Mouse (Mus musculus) left cerebral cortex, postnatal 14 days (tissue): ENCODE measurements at regions not wholly inside any gene's neighbourhood (a gene's known extent, or its start where the extent isn't known, plus 50 kb on each side); places are given as distances from the start of the nearest gene placed in this dataset.

Source experiments
- DNase-seq, 2 experiments: peaks; one replicate each; pipeline ENCODE4 v3.0.0; 2021 to 2022; ENCODE audit warnings: low spot score in 2 of 2, mixed read lengths in 1 of 2
- intact Hi-C: fragments of 180-260 bp; cut with DNase I; formaldehyde crosslinking; loops from one replicate; pipeline ENCODE4 v1.15.1; 2025

DNA sequence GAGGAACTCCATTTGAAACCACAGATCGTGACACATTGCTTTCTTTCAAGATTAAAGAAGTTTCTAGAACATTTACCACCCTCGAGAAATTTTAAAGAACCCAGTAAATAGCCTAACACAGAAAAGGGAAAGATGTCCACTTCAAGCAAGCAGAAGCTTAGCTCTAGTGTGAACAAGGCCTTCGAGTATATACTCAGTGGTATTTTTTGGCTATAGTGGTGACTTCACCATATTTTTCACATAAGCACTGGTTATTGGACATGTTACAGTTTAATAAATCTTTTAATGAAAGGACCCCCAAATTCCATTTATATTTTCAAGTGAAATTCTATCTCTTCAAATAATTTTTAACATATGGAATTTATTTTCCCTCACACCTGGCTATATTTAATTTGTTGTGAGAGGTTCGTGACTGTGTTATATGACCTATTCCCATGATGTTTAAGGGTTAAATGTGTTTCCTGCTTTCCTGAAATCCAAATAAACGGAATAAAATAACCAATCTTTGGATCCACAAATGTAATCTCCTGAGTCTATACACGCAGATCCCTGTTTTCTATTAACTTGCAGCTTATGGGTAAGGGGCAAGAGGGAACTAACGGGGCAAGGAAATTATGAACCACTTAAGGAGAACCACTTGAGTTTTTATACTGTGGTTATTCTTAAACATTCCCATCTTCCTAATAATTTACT is 60.6 kb upstream of the Tas2r134 start:
- intact Hi-C loops: no loop called here
- no peak for DNase-seq

DNA sequence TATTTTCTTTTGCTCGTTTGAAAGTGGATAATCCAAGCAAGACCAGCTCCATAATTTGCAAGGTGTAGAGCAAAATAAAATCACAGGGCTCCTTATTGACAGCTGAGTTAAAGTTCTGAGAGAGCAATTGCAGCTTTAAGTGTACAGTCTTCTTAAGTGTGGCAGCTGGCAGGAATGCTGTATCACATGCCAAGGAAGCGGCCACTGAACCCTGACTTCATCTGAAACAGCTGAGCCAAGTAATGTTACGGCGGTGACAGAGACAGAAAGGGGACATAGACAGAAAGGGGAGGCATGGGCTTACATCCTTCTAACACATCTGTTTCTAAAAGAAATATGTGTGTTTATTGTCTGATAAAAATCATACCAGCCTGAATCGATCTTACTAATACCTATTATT is 63.4 kb upstream of the Tas2r134 start:
- no peak for DNase-seq
- intact Hi-C loops: no loop called here

DNA sequence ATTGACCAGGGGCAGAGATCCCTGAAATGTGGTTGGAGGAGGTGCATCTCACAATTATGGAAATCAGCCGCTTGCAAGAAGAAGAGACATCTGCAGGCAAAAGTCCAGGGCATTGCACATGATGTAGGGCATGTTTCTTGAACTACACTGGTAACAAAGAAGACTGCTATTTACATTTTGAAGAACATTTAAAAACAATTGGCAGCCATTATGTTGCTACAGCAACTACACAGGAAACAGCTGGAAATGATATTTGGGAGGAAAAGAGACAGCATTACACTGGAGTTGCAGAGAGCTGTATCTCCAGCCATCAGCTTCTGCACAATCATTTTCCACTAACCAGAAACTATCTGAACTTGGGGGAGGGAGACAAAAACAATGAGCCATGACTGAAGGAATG is 64.1 kb upstream of the Tas2r134 start:
- DNase-seq: no peak
- intact Hi-C loops: no loop called here

DNA sequence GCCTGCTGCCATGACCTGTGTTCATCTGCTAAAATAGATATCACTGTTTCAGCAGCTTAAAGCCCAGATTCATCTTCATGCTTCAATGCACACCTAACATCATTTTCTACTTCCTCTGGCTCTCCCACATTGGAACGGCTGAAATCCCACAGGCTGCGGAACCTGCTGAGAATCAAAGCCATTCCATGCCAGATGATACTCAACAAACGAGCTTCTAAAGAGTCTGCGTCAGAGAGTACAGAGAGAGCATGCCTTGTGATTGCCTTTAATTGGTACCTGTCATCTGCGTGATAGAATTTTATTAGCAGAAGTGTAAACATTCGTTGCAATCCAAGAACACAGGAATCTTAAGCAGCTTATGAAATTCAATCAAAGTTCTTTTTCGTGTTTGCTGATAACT is 76.4 kb upstream of the Tas2r134 start:
- DNase-seq: peak in 1 of 2 experiments; percentile 5
- intact Hi-C loops: no loop called here

DNA sequence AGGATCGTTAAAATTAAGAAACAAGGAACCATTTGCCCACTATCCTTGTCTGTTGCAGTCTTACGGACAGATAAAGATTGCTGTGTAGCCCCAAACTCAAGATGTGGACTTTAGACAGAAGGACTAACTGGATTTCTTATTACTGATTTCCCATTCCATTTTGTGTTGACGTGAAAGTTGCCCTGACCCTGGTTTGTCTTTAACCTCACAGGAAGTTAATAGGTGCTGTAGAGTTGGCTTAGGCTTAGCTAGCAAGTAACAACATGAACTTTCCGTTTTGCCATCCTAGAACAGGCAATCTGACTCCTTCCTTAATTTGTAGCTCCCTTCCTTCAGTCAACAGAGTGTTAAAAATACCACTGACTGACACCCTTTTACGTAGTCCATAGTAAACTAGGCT is 78.2 kb upstream of the Tas2r134 start:
- no peak for DNase-seq
- intact Hi-C loops: no loop called here

DNA sequence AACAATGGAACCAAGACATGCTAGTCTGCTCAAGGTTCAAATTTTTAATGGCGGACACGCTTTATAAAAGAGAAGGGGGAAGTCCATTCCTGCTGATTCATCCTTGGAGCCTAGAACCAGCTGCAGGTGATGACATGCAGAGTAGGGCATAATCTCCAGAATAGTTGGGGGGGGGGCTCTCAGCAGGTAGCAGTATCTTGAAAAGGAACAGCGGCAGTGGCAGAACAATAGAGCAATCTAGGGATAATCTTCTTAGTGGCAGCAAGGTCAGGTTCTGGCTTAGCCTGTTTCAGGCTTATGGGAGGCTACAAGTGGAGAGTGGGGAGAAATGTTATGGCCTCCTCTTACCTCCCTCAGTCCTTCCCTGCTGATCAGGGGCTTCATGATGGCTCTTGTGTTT is 81.1 kb upstream of the Tas2r134 start:
- intact Hi-C loops: no loop called here
- DNase-seq: no peak

DNA sequence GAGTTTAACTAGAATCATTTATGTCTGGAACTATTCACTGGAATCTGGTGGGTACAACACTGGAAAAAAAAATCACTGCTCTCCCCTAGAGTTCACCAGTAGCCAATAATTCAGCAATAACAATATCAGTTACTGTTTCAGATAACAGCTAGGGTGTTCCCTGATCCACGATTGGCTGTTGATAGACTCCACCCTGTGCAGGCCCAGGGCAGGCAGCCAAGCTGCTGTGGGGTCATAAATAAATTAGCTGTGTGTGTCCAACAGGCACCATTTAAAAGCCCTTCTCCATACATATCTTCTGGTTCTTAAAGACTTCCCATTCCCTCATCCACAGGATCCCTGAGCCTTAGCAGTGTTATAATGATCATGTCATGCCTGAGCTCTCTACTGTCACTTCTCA is 83.4 kb upstream of the Tas2r134 start:
- DNase-seq: no peak
- intact Hi-C loops: no loop called here

DNA sequence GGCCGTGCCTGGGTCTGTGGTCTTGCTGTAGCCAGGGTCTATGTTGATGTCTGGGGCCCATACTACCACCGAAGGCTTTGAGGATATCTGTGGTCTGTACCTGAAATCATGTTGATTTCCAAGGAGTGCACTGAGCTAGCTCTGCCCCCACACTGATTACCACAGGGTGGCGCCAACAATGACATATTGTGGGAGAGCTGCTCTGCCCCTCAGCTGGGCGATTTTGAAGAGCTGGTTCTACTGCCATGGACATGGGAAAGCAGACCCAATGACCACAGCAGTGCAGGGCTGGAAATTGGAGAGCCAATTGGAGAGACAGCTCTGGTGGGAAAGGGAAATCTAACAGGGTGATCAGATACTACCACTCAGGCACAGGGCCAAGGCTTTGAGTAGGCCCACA is 85.0 kb upstream of the Tas2r134 start:
- intact Hi-C loops: no loop called here
- DNase-seq: no peak

DNA sequence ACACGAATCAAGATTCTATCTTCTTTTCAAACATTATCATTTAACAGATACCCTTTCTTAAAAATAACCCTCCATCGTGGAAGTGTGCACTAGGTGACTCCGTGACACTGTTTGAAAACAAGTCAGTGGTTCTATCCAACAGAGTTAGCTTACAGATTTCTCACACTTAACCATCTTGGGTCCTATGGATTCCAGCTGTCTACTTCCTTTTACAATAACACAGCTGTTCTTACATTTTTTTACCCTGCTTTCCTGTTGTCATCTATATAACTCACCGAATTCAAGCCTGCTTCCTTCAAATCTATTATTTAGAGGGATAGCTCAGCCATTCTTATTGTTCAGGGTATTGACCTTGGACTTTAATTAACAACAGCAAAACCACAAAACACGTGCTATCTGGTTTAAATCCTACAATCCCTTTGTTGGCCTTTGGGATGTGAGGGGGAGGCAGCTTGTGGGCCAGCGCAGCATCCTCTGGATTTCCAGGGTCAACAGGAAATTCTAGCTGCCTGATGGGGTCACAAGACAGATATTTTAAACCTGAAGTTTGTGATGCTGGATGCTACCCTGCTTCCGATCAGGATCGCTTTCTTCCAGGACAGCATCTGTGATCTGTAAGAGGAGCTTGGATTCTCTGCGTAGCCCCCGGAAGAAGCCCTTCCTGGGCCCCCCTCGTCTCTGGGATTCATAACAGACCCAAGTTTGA is 94.4 kb upstream of the Tas2r134 start:
- intact Hi-C loops: no loop called here
- no peak for DNase-seq

DNA sequence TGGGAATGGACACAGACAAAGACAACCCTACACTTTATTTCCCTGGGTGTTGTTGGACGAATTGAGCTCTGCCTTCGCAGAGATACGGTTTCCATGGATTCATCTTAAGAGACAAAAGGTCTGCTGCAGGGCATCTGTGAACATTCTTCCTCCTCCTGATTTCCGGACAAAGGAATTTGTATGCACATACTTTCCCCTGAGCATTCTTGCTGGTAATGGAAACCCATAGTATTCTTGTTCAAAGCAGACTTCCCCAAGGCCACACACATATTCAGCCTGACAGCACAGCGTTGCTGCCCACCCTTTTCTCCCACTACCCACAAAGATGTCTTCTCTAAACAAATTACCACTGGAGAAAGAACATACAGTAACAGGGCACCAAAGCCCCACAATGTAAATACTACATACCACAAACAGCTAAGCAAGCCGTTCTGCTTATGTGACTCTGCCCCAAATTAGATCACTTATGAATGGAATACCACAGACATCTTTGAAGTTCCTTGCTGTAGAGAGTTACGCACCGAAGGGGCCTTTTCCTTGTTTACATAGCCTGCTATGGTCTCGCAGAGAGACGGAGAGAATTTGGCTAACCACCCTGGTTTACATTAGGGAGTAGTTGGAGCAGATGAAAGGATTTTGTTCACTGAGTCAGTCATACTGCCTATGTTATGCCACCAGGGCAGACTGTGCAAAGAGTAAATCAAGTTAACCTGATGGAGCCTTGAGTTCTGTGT is 96.0 kb upstream of the Tas2r134 start:
- intact Hi-C loops: no loop called here
- DNase-seq: no peak

DNA sequence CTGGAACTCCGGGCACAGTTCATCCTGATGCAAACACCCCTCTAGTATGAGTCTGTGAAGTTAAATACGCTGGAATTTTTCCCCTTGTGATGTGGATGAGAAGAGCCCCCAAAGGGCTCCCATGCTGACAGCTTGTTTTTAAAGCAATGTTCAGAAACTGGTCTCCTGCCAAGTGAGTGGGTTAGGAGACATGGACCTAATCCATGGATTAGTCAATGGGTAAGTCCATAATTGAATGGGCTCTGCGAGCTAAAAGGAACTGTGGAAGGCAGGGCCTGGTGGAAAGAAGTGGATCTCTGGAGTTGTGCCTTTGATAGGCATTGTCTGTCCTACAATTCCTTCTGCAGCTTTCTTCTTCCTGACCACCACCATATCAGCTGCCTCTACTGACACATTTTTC is 104.5 kb upstream of the Tas2r134 start:
- intact Hi-C loops: no loop called here
- no peak for DNase-seq

DNA sequence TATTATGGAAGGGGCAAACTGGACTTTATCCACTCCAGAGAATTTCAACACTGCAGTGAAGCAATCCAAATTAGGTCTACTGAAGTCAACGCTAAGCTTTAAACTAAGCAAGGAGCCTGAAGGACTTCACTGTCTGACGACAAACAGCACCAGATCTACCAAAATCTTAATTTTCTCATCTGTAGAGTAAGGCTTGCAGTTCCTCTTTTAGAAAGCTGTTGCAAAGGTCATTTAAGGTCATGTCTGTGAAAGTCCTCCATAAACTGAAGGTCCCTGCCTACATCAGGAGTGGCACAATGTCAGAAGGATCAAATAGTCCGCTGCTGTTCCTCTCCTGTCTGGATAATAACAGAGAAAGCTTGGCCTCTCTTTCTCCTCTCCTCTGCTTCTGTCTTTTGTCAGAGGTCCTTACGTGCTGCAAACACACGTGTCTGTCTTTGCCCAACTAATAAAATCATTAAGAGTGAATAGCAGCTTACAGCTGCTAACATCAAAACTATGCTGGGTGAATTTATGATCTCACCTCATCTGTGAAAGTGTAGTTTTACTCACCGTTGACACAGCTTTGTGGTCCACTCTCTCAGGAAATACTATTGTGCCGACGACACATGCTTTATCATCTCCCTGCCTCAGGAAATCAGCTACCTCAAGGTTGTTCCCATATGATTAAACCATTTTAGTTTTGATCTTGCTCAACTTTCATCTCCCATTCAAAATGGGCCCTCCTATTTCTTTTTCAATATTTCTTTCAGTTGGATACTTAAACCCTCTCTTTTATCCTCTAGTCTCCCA is 117.9 kb upstream of the Tas2r134 start:
- intact Hi-C loops: no loop called here
- no peak for DNase-seq

DNA sequence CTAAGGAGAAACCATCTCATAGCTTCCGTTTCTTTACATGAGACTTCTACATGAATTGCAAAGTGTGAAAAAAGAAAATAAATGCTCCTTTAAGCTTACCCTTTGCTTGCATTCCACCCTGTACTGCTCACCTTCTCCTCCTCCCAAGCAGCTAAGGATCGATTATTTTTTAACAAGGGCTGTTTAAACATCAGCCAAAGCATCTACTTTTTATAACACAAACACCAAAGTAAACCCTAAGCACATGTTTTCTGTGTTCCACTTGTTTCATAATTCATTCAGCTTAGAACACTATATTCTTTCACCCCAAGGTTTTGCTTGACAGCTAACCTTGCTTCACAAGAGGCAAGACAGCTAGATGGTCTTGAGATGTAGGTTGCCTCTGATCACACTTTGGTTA is 129.4 kb upstream of the Tas2r134 start:
- DNase-seq: no peak
- intact Hi-C loops: no loop called here

DNA sequence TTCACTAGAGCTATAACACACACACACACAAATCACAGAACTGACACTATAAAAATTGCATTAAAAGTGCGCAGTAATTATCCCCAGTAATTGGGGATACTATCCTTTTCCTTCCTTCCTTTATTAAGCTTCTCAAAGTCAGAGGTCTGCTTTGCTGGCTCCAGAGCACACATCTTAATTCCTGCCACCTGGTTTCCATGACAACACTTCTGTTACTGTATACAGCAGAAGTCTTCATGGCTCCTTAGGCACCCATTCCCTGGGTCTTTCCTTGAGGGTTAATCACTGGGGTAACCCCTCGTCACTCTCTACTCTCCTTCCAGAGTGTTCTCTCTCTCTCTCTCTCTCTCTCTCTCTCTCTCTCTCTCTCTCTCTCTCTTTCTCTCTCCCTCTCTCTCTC is 153.6 kb upstream of the Tas2r134 start:
- DNase-seq: no peak
- intact Hi-C loops: no loop called here

DNA sequence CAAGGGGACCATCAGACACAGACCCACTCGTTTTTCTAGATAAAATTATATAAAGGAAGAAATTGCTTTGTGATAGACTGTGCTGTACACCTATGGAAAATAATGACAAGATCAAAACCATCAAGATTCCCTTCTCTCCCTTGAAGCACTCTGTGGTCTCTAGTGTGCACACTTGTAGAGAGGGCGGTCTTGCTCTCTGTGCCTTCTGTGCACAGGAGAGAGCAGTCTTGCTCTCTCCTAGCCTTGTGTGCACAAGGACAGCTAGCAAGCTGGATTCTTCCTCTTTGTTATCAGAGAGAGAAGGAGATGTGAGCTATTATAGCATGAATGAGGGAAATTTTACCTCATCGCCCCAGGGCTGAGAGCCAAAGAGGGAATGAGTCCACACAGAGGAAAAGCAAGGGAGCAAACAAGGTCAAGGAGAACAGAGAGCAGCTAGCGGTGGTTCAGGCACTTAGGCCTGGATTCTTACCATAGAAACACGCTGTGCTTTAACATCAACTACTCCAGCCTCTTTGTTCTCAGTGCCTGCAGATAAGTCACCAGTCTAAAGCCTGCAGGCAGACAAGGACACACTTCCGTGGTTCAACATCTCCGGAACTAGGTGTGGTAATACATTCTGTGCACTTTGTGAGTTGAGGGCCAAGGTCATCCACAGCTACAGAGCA is 160.2 kb upstream of the Tas2r134 start:
- intact Hi-C loops: loop anchor here (10.0 kb wide), 1 partner anchor 358 kb away; no protein-coding TSS in a partner anchor
- DNase-seq: no peak

DNA sequence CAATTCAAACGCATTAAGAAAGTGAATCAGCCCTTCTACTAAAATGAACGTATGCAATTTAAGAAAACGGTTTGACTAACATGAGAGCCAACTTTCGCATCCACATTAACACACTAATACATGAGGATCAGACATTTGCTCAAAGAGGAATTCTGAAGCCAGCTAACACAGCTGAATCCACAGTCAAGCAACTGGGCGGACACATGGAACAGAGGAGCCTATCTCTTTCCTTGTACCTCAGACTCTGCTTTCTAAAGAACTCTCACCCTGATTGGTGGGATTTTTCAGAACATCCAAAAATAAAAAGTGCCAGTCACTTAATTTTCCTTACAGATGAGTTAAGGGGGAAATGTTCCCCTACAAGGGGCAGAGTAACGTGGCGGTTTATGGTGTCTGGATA is 161.3 kb upstream of the Tas2r134 start:
- no peak for DNase-seq
- intact Hi-C loops: loop anchor here (10.0 kb wide), 1 partner anchor 359 kb away; no protein-coding TSS in a partner anchor

DNA sequence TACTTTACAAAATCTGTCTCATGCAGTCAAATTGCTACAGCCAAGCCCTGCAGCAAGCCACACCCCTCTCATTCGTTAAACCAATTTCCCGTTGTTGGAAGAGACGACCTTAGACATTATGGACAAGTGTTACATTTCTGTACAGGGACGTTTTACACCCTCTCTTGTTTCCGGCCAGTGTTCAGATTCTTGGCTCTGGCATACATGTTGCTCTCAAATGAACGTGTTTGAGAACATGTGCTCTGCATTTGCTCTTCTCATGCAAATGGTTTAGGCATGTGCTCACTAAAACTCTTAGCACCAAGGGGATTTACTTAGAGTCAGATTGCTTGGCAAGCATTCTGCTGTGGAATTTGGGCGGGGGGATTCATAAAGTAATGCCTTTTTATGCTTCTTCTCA is 161.7 kb upstream of the Tas2r134 start:
- no peak for DNase-seq
- intact Hi-C loops: loop anchor here (10.0 kb wide), 1 partner anchor 359 kb away; no protein-coding TSS in a partner anchor

DNA sequence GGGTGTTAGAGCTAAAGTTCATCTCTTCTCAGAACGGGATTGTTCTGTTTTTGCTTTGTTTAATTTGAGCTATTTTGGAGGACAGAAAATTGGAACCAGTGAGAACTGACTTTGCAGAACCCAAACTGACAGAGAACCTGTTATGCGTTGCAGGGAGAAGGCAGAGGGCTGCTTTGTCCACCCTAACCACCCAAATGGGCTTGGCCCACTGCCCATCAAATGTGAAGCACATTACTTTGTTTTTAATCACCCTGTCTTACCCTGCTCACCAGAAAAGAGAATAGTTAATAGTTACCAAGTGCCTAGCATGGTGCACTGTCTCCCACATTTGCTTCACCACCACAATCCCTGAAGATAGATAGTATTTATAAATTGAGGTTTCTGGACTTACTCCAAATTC is 163.0 kb upstream of the Tas2r134 start:
- intact Hi-C loops: loop anchor here (10.0 kb wide), 1 partner anchor 360 kb away; no protein-coding TSS in a partner anchor
- DNase-seq: no peak

DNA sequence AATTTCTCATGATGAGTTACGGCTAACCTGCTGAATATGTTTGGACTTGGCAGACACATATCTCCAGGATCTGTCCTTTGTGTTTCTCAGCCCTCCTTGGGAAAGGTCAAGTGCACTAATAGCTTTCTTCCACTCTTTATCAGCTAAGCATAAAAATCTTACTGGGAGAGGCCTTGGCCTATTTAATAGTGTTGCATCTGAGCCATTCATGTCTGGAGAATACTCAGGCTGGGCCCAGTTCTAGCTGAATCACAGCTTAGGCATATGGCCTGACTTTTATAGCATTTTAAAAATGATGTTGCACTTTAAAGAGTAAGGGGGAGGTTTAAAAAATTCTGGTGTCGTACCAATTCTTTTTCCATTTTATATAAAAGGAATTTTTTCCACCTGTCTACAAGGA is 166.4 kb upstream of the Tas2r134 start:
- intact Hi-C loops: loop anchor here (10.0 kb wide), 1 partner anchor 364 kb away; no protein-coding TSS in a partner anchor
- DNase-seq: peak in 1 of 2 experiments; percentile 20
